Mouse (Mus musculus) forebrain, embryonic 16.5 days (tissue): ENCODE data around the gene Pip4k2c. TPM values are rescaled to one million over a fixed set of nuclear protein-coding genes. Genes with fewer than 3 reads are reported as not detected.
"Not testable (repeated sequence)": the region's sequence is repeated elsewhere in the genome, so short reads cannot be mapped to it uniquely, and the experiment has no call there.

Source experiments
- ATAC-seq: fragments of 200-750 bp; cut with Nextera tagmentation; 2 replicates; pipeline ENCODE4 v1.8.0; 2017; ENCODE audit warnings: mild to moderate bottlenecking, moderate library complexity
- H3K27ac ChIP-seq: fragments of 300-500 bp; sonication (generic); 2 replicates; pipeline ENCODE4 v1.5.1; 2014; ENCODE audit warnings: low read length, control low read depth
- H3K27me3 ChIP-seq: fragments of 300-500 bp; sonication (generic); replicated peaks from 2 replicates; pipeline ENCODE4 v1.6.1; 2014; ENCODE audit warnings: low read length; ENCODE audit not compliant: control insufficient read depth, insufficient read depth
- H3K36me3 ChIP-seq: fragments of 300-500 bp; sonication (generic); 2 replicates; pipeline ENCODE4 v1.6.1; 2014; ENCODE audit not compliant: control insufficient read depth, insufficient read depth
- H3K4me1 ChIP-seq: fragments of 300-500 bp; sonication (generic); replicated peaks from 2 replicates; pipeline ENCODE4 v1.6.1; 2014; ENCODE audit warnings: low read length; ENCODE audit not compliant: control insufficient read depth, insufficient read depth
- H3K4me2 ChIP-seq: fragments of 300-500 bp; sonication (generic); 2 replicates; pipeline ENCODE4 v1.6.1; 2014; ENCODE audit warnings: mild to moderate bottlenecking, low read length, control low read depth
- H3K4me3 ChIP-seq: fragments of 300-500 bp; sonication (generic); replicated peaks from 2 replicates; pipeline ENCODE4 v1.5.1; 2014; ENCODE audit warnings: mild to moderate bottlenecking, low read length, control low read depth
- H3K9ac ChIP-seq: fragments of 300-500 bp; sonication (generic); replicated peaks from 2 replicates; pipeline ENCODE4 v1.6.1; 2014; ENCODE audit warnings: low read depth, low read length, control low read depth
- H3K9me3 ChIP-seq: fragments of 300-500 bp; sonication (generic); 2 replicates; pipeline ENCODE4 v1.6.1; 2016; ENCODE audit warnings: low read length; ENCODE audit not compliant: control insufficient read depth
- WGBS: fragments of 180-500 bp; shearing (Covaris S2); extraction: QIAGEN DNeasy Blood & Tissue Kit; methylation state at CpG from one replicate; pipeline ENCODE4 v1.1.7; 2014; 5-methylcytosine and 5-hydroxymethylcytosine counted together
- polyA plus RNA-seq: library from polyadenylated mRNA; unstranded; fragments of >200 nt; fragmentation: Nextera tagmentation; extraction: Ambion mirVana; gene quantifications from 2 replicates; pipeline ENCODE4 v1.2.1, GENCODE M21; 2015

Pip4k2c gene
- polyA plus RNA-seq, 1 experiment from 2014 or later, result 26.7 TPM

DNA sequence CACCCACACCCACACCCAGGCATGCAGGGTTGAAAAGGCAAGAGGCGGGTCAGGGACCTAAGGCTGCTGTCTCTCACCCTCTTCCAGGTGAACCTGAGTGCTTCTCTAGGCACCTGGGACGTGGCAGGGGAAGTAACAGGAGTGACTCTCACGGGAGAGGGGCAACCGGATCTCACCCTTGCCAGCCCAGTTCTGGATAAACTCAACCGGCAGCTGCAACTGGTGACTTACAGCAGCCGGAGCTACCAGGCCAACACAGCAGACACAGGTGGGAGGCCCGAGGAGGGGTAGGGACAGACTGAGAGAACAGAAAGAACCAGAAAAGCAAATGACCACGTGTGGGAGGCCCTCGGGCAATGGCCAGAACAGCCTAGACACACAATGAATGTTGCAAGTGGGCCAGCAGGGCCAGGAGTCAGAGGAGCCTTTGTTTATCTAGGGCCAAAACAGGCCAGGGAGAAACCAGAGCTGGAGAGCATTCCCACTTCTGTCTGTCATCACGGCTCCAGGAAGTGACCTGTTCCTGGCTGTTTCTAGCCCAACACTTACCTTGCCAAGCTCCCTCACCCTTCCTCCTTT, 43.7 kb downstream of the Pip4k2c start:
- Histone ChIP-seq H3K4me2 (no peak overlapping the region), H3K4me3 (no peak overlapping the region), H3K27ac (no peak overlapping the region), H3K9me3 (no peaks in the 10 kb centered on the region), H3K9ac (no peak overlapping the region), H3K4me1 (peaks cover 24% of the 10 kb centered on the region), H3K27me3 (peaks cover 42% of the 10 kb centered on the region), H3K36me3 (no peaks in the 10 kb centered on the region)
- no peak for ATAC-seq
- 65% methylated on average over 10 of the region's 10 CpGs for WGBS

- Histone ChIP-seq H3K4me1 (peaks cover 24% of the 10 kb centered on the region), H3K27ac (no peak overlapping the region), H3K36me3 (no peaks in the 10 kb centered on the region), H3K27me3 (peaks cover 42% of the 10 kb centered on the region), H3K4me2 (peak overlapping the region; percentile 87), H3K9me3 (no peaks in the 10 kb centered on the region), H3K4me3 (peak overlapping the region; percentile 71), H3K9ac (peak overlapping the region; percentile 97)
- no peak for ATAC-seq
- WGBS, result 31% methylated on average over 15 of the region's 15 CpGs
Measured at GRCm38 (mm10) chr10:127166771-127167613, 44.4 kb downstream of the Pip4k2c start.

- Histone ChIP-seq H3K27me3 (peaks cover 42% of the 10 kb centered on the region), H3K4me1 (peaks cover 24% of the 10 kb centered on the region), H3K4me2 (peak overlapping the region; percentile 87), H3K9me3 (no peaks in the 10 kb centered on the region), H3K4me3 (peak overlapping the region; percentile 71), H3K9ac (peak overlapping the region; percentile 97), H3K27ac (peak overlapping the region; percentile 71; the same call in 1 of the 2 replicates), H3K36me3 (no peaks in the 10 kb centered on the region)
- WGBS, result 5% methylated on average over 11 of the region's 11 CpGs
- ATAC-seq, result no peak
Measured at GRCm38 (mm10) chr10:127166404-127166715, 45.0 kb downstream of the Pip4k2c start.

DNA sequence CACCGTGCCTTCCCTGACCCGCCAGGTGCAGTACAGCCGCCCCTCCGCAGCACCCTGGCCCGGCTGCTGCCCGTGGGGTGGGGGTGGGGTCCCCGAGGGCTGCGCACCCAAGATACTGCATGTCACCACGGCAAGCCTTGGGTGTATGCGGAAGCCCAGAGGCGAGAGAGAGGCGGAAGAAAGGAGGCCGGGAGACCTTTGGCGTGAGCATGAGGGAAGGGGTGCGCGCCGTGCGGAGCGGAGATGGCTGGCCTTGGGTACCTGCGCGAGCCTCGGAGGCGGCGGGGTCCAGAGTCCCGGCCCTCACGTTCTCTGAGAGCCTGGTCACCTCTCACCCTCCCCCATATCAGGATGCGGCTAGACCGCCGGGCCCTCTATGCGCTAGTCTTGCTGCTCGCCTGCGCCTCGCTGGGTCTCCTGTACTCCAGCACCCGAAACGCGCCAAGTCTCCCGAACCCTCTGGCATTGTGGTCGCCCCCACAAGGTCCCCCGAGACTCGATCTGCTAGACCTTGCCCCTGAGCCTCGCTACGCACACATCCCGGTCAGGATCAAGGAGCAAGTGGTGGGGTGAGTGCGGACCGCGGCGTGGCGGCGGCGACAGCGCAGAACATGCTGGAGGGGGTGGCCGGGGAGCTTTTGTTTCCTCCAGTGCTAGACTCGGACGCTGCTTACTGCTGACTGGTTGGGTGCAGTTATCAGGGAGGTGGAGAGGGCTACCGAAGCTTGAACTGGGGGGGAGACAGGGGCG, 45.6 kb downstream of the Pip4k2c start:
- Histone ChIP-seq H3K27me3 (peaks cover 37% of the 10 kb centered on the region), H3K9ac (peak overlapping the region; percentile 97), H3K9me3 (no peaks in the 10 kb centered on the region), H3K36me3 (no peaks in the 10 kb centered on the region), H3K27ac (peak overlapping the region; percentile 71), H3K4me2 (peak overlapping the region; percentile 87), H3K4me3 (peak overlapping the region; percentile 71), H3K4me1 (peaks cover 23% of the 10 kb centered on the region)
- ATAC-seq, result peak; percentile 48
- WGBS, result under 1% methylated on average over 56 of the region's 56 CpGs

GRCm38 (mm10) chr10:127165354-127165653, 46.1 kb downstream of the Pip4k2c start:
- Histone ChIP-seq H3K9ac (peak overlapping the region; percentile 97), H3K36me3 (no peaks in the 10 kb centered on the region), H3K4me2 (peak overlapping the region; percentile 87), H3K9me3 (no peaks in the 10 kb centered on the region), H3K4me1 (peaks cover 17% of the 10 kb centered on the region), H3K27me3 (peaks cover 32% of the 10 kb centered on the region), H3K4me3 (peak overlapping the region; percentile 71), H3K27ac (peak overlapping the region; percentile 71)
- ATAC-seq, result peak; percentile 66
- under 1% methylated on average over 38 of the region's 42 CpGs for WGBS

- H3K27me3 ChIP-seq, result peaks cover 28% of the 10 kb centered on the region
- no peaks in the 10 kb centered on the region for H3K36me3 ChIP-seq
- ATAC-seq, result peak; percentile 94
- H3K4me3 ChIP-seq, result peak within 1 kb of the TSS; percentile 71
- peaks cover 12% of the 10 kb centered on the region for H3K4me1 ChIP-seq
- H3K27ac ChIP-seq, result peak within 1 kb of the TSS; percentile 71
- H3K4me2 ChIP-seq, result peak within 1 kb of the TSS; percentile 87
- no peaks in the 10 kb centered on the region for H3K9me3 ChIP-seq
- WGBS, result 2% methylated on average over 52 of the region's 52 CpGs
- peak within 1 kb of the TSS; percentile 97 for H3K9ac ChIP-seq
Measured at GRCm38 (mm10) chr10:127164631-127165353, 46.6 kb downstream of the Pip4k2c start, which contains the start of gene B4galnt1. Gene B4galnt1 (plus strand): TSS chr10:127165225.

GRCm38 (mm10) chr10:127164190-127164589, 47.2 kb downstream of the Pip4k2c start:
- peak overlapping the region; percentile 87; the same call in 1 of the 2 replicates for H3K4me2 ChIP-seq
- H3K27me3 ChIP-seq, result peaks cover 22% of the 10 kb centered on the region
- H3K4me3 ChIP-seq, result no peak overlapping the region; the same call in 1 of the 2 replicates
- H3K9ac ChIP-seq, result peak overlapping the region; percentile 97; the same call in 1 of the 2 replicates
- no peak for ATAC-seq
- no peaks in the 10 kb centered on the region for H3K36me3 ChIP-seq
- WGBS, result 91% methylated on average over 4 of the region's 4 CpGs
- no peak overlapping the region for H3K27ac ChIP-seq
- peaks cover 12% of the 10 kb centered on the region for H3K4me1 ChIP-seq
- no peaks in the 10 kb centered on the region for H3K9me3 ChIP-seq

GRCm38 (mm10) chr10:127162771-127163261, 48.6 kb downstream of the Pip4k2c start:
- H3K27ac ChIP-seq, ATAC-seq, H3K9ac ChIP-seq, H3K36me3 ChIP-seq, H3K4me3 ChIP-seq, H3K4me2 ChIP-seq, H3K9me3 ChIP-seq: not testable (repeated sequence)
- 66% methylated on average over 7 of the region's 7 CpGs for WGBS
- H3K4me1 ChIP-seq, result peaks cover 12% of the 10 kb centered on the region
- H3K27me3 ChIP-seq, result peaks cover 12% of the 10 kb centered on the region
